Mouse (Mus musculus) myocyte (in vitro differentiated cells): ENCODE results near the gene S1pr3. TPM values are rescaled to one million over a fixed set of nuclear protein-coding genes. Genes with fewer than 3 reads are reported as not detected.

ENCODE experiments used
- polyA plus RNA-seq: library from polyadenylated mRNA; unstranded; fragments of >200 nt; fragmentation: generic; extraction: Trizol; gene quantifications from one replicate; pipeline ENCODE4 v1.2.1, GENCODE M21; 2012; ENCODE audit warnings: missing spikeins

The S1pr3 gene
- polyA plus RNA-seq, 1 experiment: 9.7 TPM

Other genes starting within 250 kb of the S1pr3 start
- gene Nxnl2, start 237.6 kb upstream of the S1pr3 start, polyA plus RNA-seq: not detected
- 0.17 TPM for gene Shc3, start 160.8 kb downstream of the S1pr3 start, polyA plus RNA-seq
- 95.1 TPM for gene Cks2, start 236.6 kb downstream of the S1pr3 start, polyA plus RNA-seq
- gene Secisbp2, start 243.1 kb downstream of the S1pr3 start, polyA plus RNA-seq: 8.7 TPM